In genomic region chr2:103690425-103690824, GRCm38 (mm10) we compare ENCODE assay signal across 8 mouse cellular contexts.
DNase-seq lines count a peak whose midpoint lies in the region; ATAC-seq lines count a peak whose summit lies in the region.

No protein-coding gene starts in this region.

- 36% methylated on average over 6 of the region's 6 CpGs for WGBS in embryonic facial prominence, embryonic 15.5 days

- ATAC-seq in embryonic facial prominence, embryonic 15.5 days (ENCODE audit: insufficient number of reproducible peaks, low FRiP score, low TSS enrichment, low read depth), result no peak

- no peaks in the 10 kb centered on the region for H3K36me3 ChIP-seq in embryonic facial prominence, embryonic 15.5 days

- H3K9me3 ChIP-seq in embryonic facial prominence, embryonic 15.5 days (replicated peaks), result no peaks in the 10 kb centered on the region

- intact Hi-C loops in heart, postnatal 25 days (cut with DNase I), result no loop called here

- H3K9ac ChIP-seq in embryonic facial prominence, embryonic 15.5 days, result no peak overlapping the region

- DNase-seq in ovary, adult 18-20 months (ENCODE audit: low spot score), result peak; percentile 14
- DNase-seq in ovary, postnatal 14 days (ENCODE audit: low spot score), result no peak
- peak; percentile 30 for DNase-seq in heart, postnatal 25 days (ENCODE audit: low spot score)
- DNase-seq in lung, postnatal 10 days, result peak; percentile 70
- DNase-seq in spleen, postnatal 10 days (ENCODE audit: low spot score in 2 of 2), result no peak
- DNase-seq in kidney, postnatal 25 days, result no peak
- DNase-seq in T-cell, adult 2 months (ENCODE audit: low spot score), result no peak

- H3K27ac ChIP-seq in embryonic facial prominence, embryonic 15.5 days (replicated peaks), result peak overlapping the region; percentile 58

- peaks cover 53% of the 10 kb centered on the region for H3K4me1 ChIP-seq in embryonic facial prominence, embryonic 15.5 days

- H3K4me3 ChIP-seq in embryonic facial prominence, embryonic 15.5 days (replicated peaks), result no peak overlapping the region

- no peaks in the 10 kb centered on the region for H3K27me3 ChIP-seq in embryonic facial prominence, embryonic 15.5 days

- no peak overlapping the region for H3K4me2 ChIP-seq in embryonic facial prominence, embryonic 15.5 days (replicated peaks)

Comparison
In these comparisons a context has a peak if more than half of its experiments do, and no peak if none do; other contexts are left out.
1. DNase-seq: peak in ovary, adult 18-20 months (single experiment), heart, postnatal 25 days (single experiment) and lung, postnatal 10 days (single experiment); none in ovary, postnatal 14 days (single experiment), spleen, postnatal 10 days (0 of 2), kidney, postnatal 25 days (0 of 2) and T-cell, adult 2 months (single experiment).